Comparison of ENCODE assay signal across 28 mouse cellular contexts in genomic region chr12:72036097-72036661, GRCm38 (mm10). TPM values are rescaled to one million over a fixed set of nuclear protein-coding genes. Genes with fewer than 3 reads are reported as not detected.
DNase-seq lines count a peak whose midpoint lies in the region; ATAC-seq and TF ChIP-seq lines count a peak whose summit lies in the region.
"Had no signal": no experiment of that assay in that cellular context is flagged by ENCODE, and none has a peak within 500 bp of the region (broad histone marks: within the 10 kb centered on the region; RNA-seq: fewer than 3 reads in every experiment).

No protein-coding gene starts in this region.

- no peak for TF ChIP-seq RAD21 in MEL (IDR thresholded peaks at IDR 0.05; ENCODE audit: low read depth, low read length)

- no peak for TF ChIP-seq POLR2A in MEL (IDR thresholded peaks at IDR 0.05; ENCODE audit: control insufficient read depth in 1 of 2, insufficient read depth in 1 of 2, low read depth in 1 of 2, low read length in 2 of 2, poor library complexity in 1 of 2)

- TF ChIP-seq EP300 in heart, postnatal 0 days (IDR thresholded peaks at IDR 0.05; ENCODE audit: low read depth): no peak
- no peak for TF ChIP-seq EP300 in MEL (IDR thresholded peaks at IDR 0.05; ENCODE audit: low read depth in 1 of 2, low read length in 2 of 2)

- peaks cover 4% of the 10 kb centered on the region; the same call in 1 of the 2 replicates for H3K9me3 ChIP-seq in heart, embryonic 12.5 days (replicated peaks)
- no peaks in the 10 kb centered on the region for H3K9me3 ChIP-seq in heart, postnatal 0 days (replicated peaks; ENCODE audit: control insufficient read depth, low read length)
- H3K9me3 ChIP-seq in MEL (replicated peaks; ENCODE audit: insufficient read depth, low read length): no peaks in the 10 kb centered on the region
- peaks cover 3% of the 10 kb centered on the region; the same call in 1 of the 2 replicates for H3K9me3 ChIP-seq in stomach, embryonic 14.5 days (ENCODE audit: control insufficient read depth, low read depth, low read length)
- H3K9me3 ChIP-seq: embryonic facial prominence, embryonic 10.5 days; embryonic facial prominence, embryonic 15.5 days; forebrain, embryonic 12.5 days; hindbrain, embryonic 13.5 days; limb, embryonic 10.5 days; limb, embryonic 15.5 days; liver, embryonic 13.5 days had no signal

- DNase-seq in heart, postnatal 36 days: no peak
- no peak for DNase-seq in heart, postnatal 0 days (ENCODE audit: low spot score)
- no peak for DNase-seq in heart, adult 18-20 months
- peak; percentile 8 for DNase-seq in MEL (ENCODE audit: low read depth, low spot score)
- DNase-seq in yolk sac, embryonic 10.5 days (ENCODE audit: low spot score): no peak
- DNase-seq: adrenal gland, adult 8-10 months; cerebellum, adult 8-10 months; cerebellum, postnatal 25 days; gastrocnemius, postnatal 10 days; kidney, adult 11 months; kidney, postnatal 14 days; layer of hippocampus, adult 9-11 months; liver, embryonic 13.5 days; lung, adult 2 months; midbrain, embryonic 14.5 days; thymus, adult 18-20 months; thymus, postnatal 25 days had no signal

- peaks cover 41% of the 10 kb centered on the region for H3K4me1 ChIP-seq in heart, embryonic 12.5 days (replicated peaks)
- H3K4me1 ChIP-seq in heart, postnatal 0 days (ENCODE audit: control insufficient read depth, insufficient read depth): peaks cover 19% of the 10 kb centered on the region
- H3K4me1 ChIP-seq in MEL (ENCODE audit: control insufficient read depth in 1 of 2, insufficient read depth in 2 of 2, low read length in 2 of 2): peaks cover 0 to 7% of the 10 kb centered on the region in 2 experiments; a peak in 2 of 4 replicates
- no peaks in the 10 kb centered on the region for H3K4me1 ChIP-seq in stomach, embryonic 14.5 days (ENCODE audit: control insufficient read depth, insufficient read depth, low read length)
- H3K4me1 ChIP-seq: embryonic facial prominence, embryonic 15.5 days; forebrain, embryonic 12.5 days; hindbrain, embryonic 13.5 days; limb, embryonic 10.5 days; liver, embryonic 13.5 days had no signal

- H3K9ac ChIP-seq in heart, embryonic 12.5 days: no peak overlapping the region; the same call in 1 of the 2 replicates
- H3K9ac ChIP-seq in heart, postnatal 0 days (replicated peaks; ENCODE audit: low read depth, low read length): no peak overlapping the region
- H3K9ac ChIP-seq in MEL (ENCODE audit: control insufficient read depth, low read depth, low read length, poor library complexity, severe bottlenecking): no peak overlapping the region
- H3K9ac ChIP-seq in stomach, embryonic 14.5 days (replicated peaks; ENCODE audit: low read depth, low read length): no peak overlapping the region
- H3K9ac ChIP-seq: embryonic facial prominence, embryonic 15.5 days; forebrain, embryonic 12.5 days; hindbrain, embryonic 13.5 days; limb, embryonic 15.5 days; liver, embryonic 13.5 days had no signal

- 0 out of 2 replicates have a peak, but pooled peaks have one; percentile 57 for ATAC-seq in heart, embryonic 12.5 days (ENCODE audit: insufficient number of reproducible peaks, low FRiP score)
- no peak for ATAC-seq in heart, postnatal 0 days (ENCODE audit: insufficient read depth, low read depth)
- ATAC-seq in stomach, embryonic 14.5 days (ENCODE audit: insufficient number of reproducible peaks, insufficient read depth, low FRiP score, low read depth): 0 out of 2 replicates have a peak, but pooled peaks have one; percentile 42
- ATAC-seq: CD4-positive, CD25-positive, alpha-beta regulatory T cell, adult 4 months had no signal

- H3K27ac ChIP-seq in heart, embryonic 12.5 days (ENCODE audit: poor library complexity, severe bottlenecking): peak overlapping the region; percentile 77
- peak overlapping the region; percentile 57; the same call in 1 of the 2 replicates for H3K27ac ChIP-seq in heart, postnatal 0 days (ENCODE audit: low read depth)
- H3K27ac ChIP-seq in MEL (ENCODE audit: control insufficient read depth, low read depth, low read length): no peak overlapping the region
- no peak overlapping the region for H3K27ac ChIP-seq in stomach, embryonic 14.5 days (ENCODE audit: low read length)
- H3K27ac ChIP-seq: embryonic facial prominence, embryonic 10.5 days; embryonic facial prominence, embryonic 15.5 days; forebrain, embryonic 12.5 days; hindbrain, embryonic 13.5 days; limb, embryonic 10.5 days; limb, embryonic 15.5 days; liver, embryonic 13.5 days; macrophage had no signal

- no peaks in the 10 kb centered on the region for H3K36me3 ChIP-seq in heart, embryonic 12.5 days
- no peaks in the 10 kb centered on the region for H3K36me3 ChIP-seq in heart, postnatal 0 days (replicated peaks; ENCODE audit: control insufficient read depth, insufficient read depth, low read length)
- H3K36me3 ChIP-seq in MEL (ENCODE audit: control insufficient read depth in 1 of 2, insufficient read depth in 2 of 2, low read length in 2 of 2): peaks cover 0 to 9% of the 10 kb centered on the region in 2 experiments; a peak in 2 of 4 replicates
- no peaks in the 10 kb centered on the region for H3K36me3 ChIP-seq in stomach, embryonic 14.5 days (ENCODE audit: control insufficient read depth, insufficient read depth, low read length)
- H3K36me3 ChIP-seq: embryonic facial prominence, embryonic 10.5 days; embryonic facial prominence, embryonic 15.5 days; forebrain, embryonic 12.5 days; hindbrain, embryonic 13.5 days; limb, embryonic 10.5 days; limb, embryonic 15.5 days; liver, embryonic 13.5 days had no signal

- WGBS in heart, embryonic 12.5 days: 14% methylated on average over 9 of the region's 9 CpGs
- 28% methylated on average over 9 of the region's 9 CpGs for WGBS in heart, postnatal 0 days
- WGBS in stomach, embryonic 14.5 days: 55% methylated on average over 9 of the region's 9 CpGs

- no peak overlapping the region for H3K4me3 ChIP-seq in heart, embryonic 12.5 days
- no peak overlapping the region for H3K4me3 ChIP-seq in heart, postnatal 0 days (ENCODE audit: low read depth, low read length)
- H3K4me3 ChIP-seq in MEL (ENCODE audit: control insufficient read depth in 1 of 2, insufficient read depth in 1 of 2, low read depth in 2 of 2, low read length in 2 of 2): no peak overlapping the region
- H3K4me3 ChIP-seq in stomach, embryonic 14.5 days (ENCODE audit: low read depth, low read length): no peak overlapping the region
- H3K4me3 ChIP-seq: embryonic facial prominence, embryonic 10.5 days; embryonic facial prominence, embryonic 15.5 days; forebrain, embryonic 12.5 days; hindbrain, embryonic 13.5 days; limb, embryonic 10.5 days; limb, embryonic 15.5 days; liver, embryonic 13.5 days had no signal

- intact Hi-C loops in heart, postnatal 36 days (cut with DNase I): no loop called here

- TF ChIP-seq CTCF in heart, postnatal 0 days (IDR thresholded peaks at IDR 0.05; ENCODE audit: low read depth): no peak
- TF ChIP-seq CTCF in MEL (IDR thresholded peaks at IDR 0.05 in 2 of 3, conservative IDR thresholded peaks at IDR 0.05 in 1 of 3; ENCODE audit: control insufficient read depth in 1 of 3, insufficient read depth in 1 of 3, low read depth in 2 of 3, low read length in 3 of 3, poor library complexity in 1 of 3, severe bottlenecking in 1 of 3): no peak

- no peak overlapping the region for H3K4me2 ChIP-seq in heart, embryonic 12.5 days
- H3K4me2 ChIP-seq in heart, postnatal 0 days (ENCODE audit: low read depth, low read length): no peak overlapping the region
- no peak overlapping the region for H3K4me2 ChIP-seq in stomach, embryonic 14.5 days (replicated peaks; ENCODE audit: low read depth, low read length)
- H3K4me2 ChIP-seq: embryonic facial prominence, embryonic 15.5 days; forebrain, embryonic 12.5 days; hindbrain, embryonic 13.5 days; limb, embryonic 15.5 days; liver, embryonic 13.5 days had no signal

- H3K27me3 ChIP-seq in heart, embryonic 12.5 days (replicated peaks): no peaks in the 10 kb centered on the region
- no peaks in the 10 kb centered on the region for H3K27me3 ChIP-seq in heart, postnatal 0 days (ENCODE audit: control insufficient read depth, insufficient read depth, low read length)
- H3K27me3 ChIP-seq in MEL (ENCODE audit: control insufficient read depth in 1 of 2, insufficient read depth in 2 of 2, low read length in 2 of 2): no peaks in the 10 kb centered on the region
- H3K27me3 ChIP-seq in stomach, embryonic 14.5 days (ENCODE audit: control insufficient read depth, insufficient read depth, low read length): no peaks in the 10 kb centered on the region
- H3K27me3 ChIP-seq: embryonic facial prominence, embryonic 15.5 days; forebrain, embryonic 12.5 days; hindbrain, embryonic 13.5 days; limb, embryonic 15.5 days; liver, embryonic 13.5 days had no signal

- no peaks in the 10 kb centered on the region for H3K79me2 ChIP-seq in MEL (ENCODE audit: control insufficient read depth, insufficient read depth, low read length, poor library complexity)

RNA-seq across cellular contexts. Expression of gene Gpr135, which starts 34.7 kb away (rescaled TPM):
- 0.55 and 0.56 TPM in 2 replicates for polyA plus RNA-seq in heart, embryonic 12.5 days (2016; fragmentation: Nextera tagmentation; extraction: Ambion mirVana)
- total RNA-seq in heart, postnatal 36 days (2021): under 1 TPM; 0.41 to 0.42 TPM
- total RNA-seq in heart, postnatal 0 days (2014; rRNA removed; ENCODE audit: low replicate concordance): 0.39 TPM in 1 of 2 replicates, not detected in the other
- polyA plus RNA-seq in heart, postnatal 0 days (2015; fragmentation: Nextera tagmentation; extraction: Ambion mirVana): 0.27 and 0.37 TPM in 2 replicates
- under 1 TPM; 0.35 to 0.51 TPM for total RNA-seq in heart, adult 18-20 months (2021)
- 0.10 and 0.19 TPM in 2 replicates for total RNA-seq in MEL (2012; rRNA removed)
- under 1 TPM in 1 of 2 experiments, not detected in 1; 0.92 TPM for polyA plus RNA-seq in MEL (2012; ENCODE audit: insufficient read depth in 1 of 2, insufficient read length in 2 of 2, low read depth in 1 of 2, low replicate concordance in 2 of 2, missing spikeins in 1 of 2)
- 0.75 and 1.3 TPM in 2 replicates for polyA plus RNA-seq in stomach, embryonic 14.5 days (2014; fragmentation: Nextera tagmentation; extraction: Ambion mirVana)
- total RNA-seq: monocyte, adult 5-6 weeks had no signal
- polyA plus RNA-seq: macrophage had no signal

RNA-seq across cellular contexts. Expression of gene L3hypdh, which starts 49.1 kb away (rescaled TPM):
- polyA plus RNA-seq in heart, embryonic 12.5 days (2016; fragmentation: Nextera tagmentation; extraction: Ambion mirVana): 19.0 and 19.5 TPM in 2 replicates
- total RNA-seq in heart, postnatal 36 days (2021): 1 to 10 TPM; 6.8 to 6.9 TPM
- 15.7 and 19.1 TPM in 2 replicates for total RNA-seq in heart, postnatal 0 days (2014; rRNA removed; ENCODE audit: low replicate concordance)
- polyA plus RNA-seq in heart, postnatal 0 days (2015; fragmentation: Nextera tagmentation; extraction: Ambion mirVana): 18.0 and 19.8 TPM in 2 replicates
- total RNA-seq in heart, adult 18-20 months (2021): 1 to 10 TPM; 7.9 to 8.9 TPM
- total RNA-seq in MEL (2012; rRNA removed): 2.5 and 5.2 TPM in 2 replicates
- polyA plus RNA-seq in MEL (2012; ENCODE audit: insufficient read depth in 1 of 2, insufficient read length in 2 of 2, low read depth in 1 of 2, low replicate concordance in 2 of 2, missing spikeins in 1 of 2): 1 to 10 TPM in 1 of 2 experiments, not detected in 1; 9.3 TPM
- 16.6 and 20.5 TPM in 2 replicates for polyA plus RNA-seq in stomach, embryonic 14.5 days (2014; fragmentation: Nextera tagmentation; extraction: Ambion mirVana)
- total RNA-seq: monocyte, adult 5-6 weeks had no signal

RNA-seq across cellular contexts. Expression of gene Jkamp, which starts 49.2 kb away (rescaled TPM):
- polyA plus RNA-seq in heart, embryonic 12.5 days (2016; fragmentation: Nextera tagmentation; extraction: Ambion mirVana): 63.0 and 68.5 TPM in 2 replicates
- 10 to 100 TPM; 21.0 to 21.6 TPM for total RNA-seq in heart, postnatal 36 days (2021)
- total RNA-seq in heart, postnatal 0 days (2014; rRNA removed; ENCODE audit: low replicate concordance): 47.9 and 78.1 TPM in 2 replicates
- 74.9 and 75.6 TPM in 2 replicates for polyA plus RNA-seq in heart, postnatal 0 days (2015; fragmentation: Nextera tagmentation; extraction: Ambion mirVana)
- total RNA-seq in heart, adult 18-20 months (2021): 10 to 100 TPM; 18.3 to 21.3 TPM
- total RNA-seq in MEL (2012; rRNA removed): 14.6 and 14.9 TPM in 2 replicates
- 10 to 100 TPM in 1 of 2 experiments, not detected in 1; 25.0 TPM for polyA plus RNA-seq in MEL (2012; ENCODE audit: insufficient read depth in 1 of 2, insufficient read length in 2 of 2, low read depth in 1 of 2, low replicate concordance in 2 of 2, missing spikeins in 1 of 2)
- polyA plus RNA-seq in stomach, embryonic 14.5 days (2014; fragmentation: Nextera tagmentation; extraction: Ambion mirVana): 58.8 and 62.8 TPM in 2 replicates

Comparison
In these comparisons a context has a peak if more than half of its experiments do, and no peak if none do; other contexts are left out.
1. H3K27ac ChIP-seq: peak in heart, embryonic 12.5 days (single experiment) and heart, postnatal 0 days (single experiment); none in MEL (single experiment) and stomach, embryonic 14.5 days (single experiment).